Mouse (Mus musculus): ENCODE data around the gene Zfp617. TPM values are rescaled to one million over a fixed set of nuclear protein-coding genes. Genes with fewer than 3 reads are reported as not detected.
A peak's percentile ranks its signal among the peaks of the same experiment; 100 is the strongest.

The Zfp617 gene
- polyA plus RNA-seq, 1 experiment from 2014 or later = 25.9 TPM

DNA sequence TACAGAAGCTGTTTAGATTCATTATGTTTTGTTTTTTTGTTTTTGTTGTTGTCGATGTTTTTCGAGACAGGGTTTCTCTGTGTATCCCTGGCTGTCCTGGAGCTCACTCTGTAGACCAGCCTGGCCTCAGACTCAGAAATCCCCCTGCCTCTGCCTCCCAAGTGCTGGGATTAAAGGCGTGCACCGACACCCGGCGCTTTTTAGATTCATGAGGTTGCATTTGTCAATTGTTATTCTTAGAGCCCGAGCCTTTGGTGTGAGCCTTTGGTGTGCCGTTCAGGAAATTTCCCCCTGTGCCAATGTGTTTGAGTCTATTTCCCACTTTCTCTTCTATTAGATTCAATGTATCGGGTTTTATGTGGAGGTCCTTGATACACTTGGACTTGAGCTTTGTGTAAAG lies 46.2 kb downstream of the Zfp617 start:
- H3K4me3 ChIP-seq (ENCODE audit: low read depth, low read length) = no peak overlapping the region
- H3K27ac ChIP-seq (ENCODE audit: low read depth) = no peak overlapping the region
- WGBS = 97% methylated on average over 9 of the region's 9 CpGs
- no peaks in the 10 kb centered on the region for H3K27me3 ChIP-seq (ENCODE audit: insufficient read depth, low read length)
- no peak overlapping the region for H3K4me2 ChIP-seq
- ATAC-seq (ENCODE audit: insufficient read depth) (no peak), DNase-seq (no peak)
- H3K4me1 ChIP-seq (ENCODE audit: insufficient read depth) = peaks cover 4% of the 10 kb centered on the region; the same call in 1 of the 2 replicates
- no peaks in the 10 kb centered on the region for H3K36me3 ChIP-seq (ENCODE audit: insufficient read depth)
- H3K9ac ChIP-seq = no peak overlapping the region
- H3K9me3 ChIP-seq (ENCODE audit: low read depth, low read length) = peaks cover 8% of the 10 kb centered on the region
- TF ChIP-seq CTCF (IDR thresholded peaks at IDR 0.05; ENCODE audit: low read depth) = no peak

DNA sequence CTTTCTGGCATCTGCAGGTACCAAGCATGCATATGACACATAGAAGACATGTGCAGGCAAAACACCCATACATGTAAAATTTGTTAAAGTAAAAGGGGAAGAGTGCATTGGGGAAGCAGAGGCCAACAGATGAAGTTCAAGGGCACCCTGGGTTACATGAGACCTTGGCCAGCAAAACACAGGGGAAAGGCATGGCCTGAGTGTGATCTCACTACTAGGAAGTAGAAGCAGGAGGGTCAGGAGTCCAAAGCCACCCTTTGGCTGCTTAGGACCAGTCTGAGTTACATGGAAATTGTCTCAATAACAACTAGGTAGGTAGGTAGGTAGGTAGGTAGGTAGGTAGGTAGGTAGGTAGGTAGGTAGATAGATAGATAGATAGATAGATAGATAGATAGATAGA lies 52.0 kb downstream of the Zfp617 start:
- Histone ChIP-seq H3K9me3 (ENCODE audit: low read depth, low read length) (no peaks in the 10 kb centered on the region; the same call in 1 of the 2 replicates), H3K27me3 (ENCODE audit: insufficient read depth, low read length) (no peaks in the 10 kb centered on the region), H3K4me2 (no peak overlapping the region), H3K9ac (no peak overlapping the region), H3K27ac (ENCODE audit: low read depth) (no peak overlapping the region), H3K4me1 (ENCODE audit: insufficient read depth) (no peaks in the 10 kb centered on the region), H3K36me3 (ENCODE audit: insufficient read depth) (peaks cover 9% of the 10 kb centered on the region), H3K4me3 (ENCODE audit: low read depth, low read length) (no peak overlapping the region)
- TF ChIP-seq CTCF (IDR thresholded peaks at IDR 0.05; ENCODE audit: low read depth) = no peak
- DNase-seq (no peak), ATAC-seq (ENCODE audit: insufficient read depth) (no peak)

DNA sequence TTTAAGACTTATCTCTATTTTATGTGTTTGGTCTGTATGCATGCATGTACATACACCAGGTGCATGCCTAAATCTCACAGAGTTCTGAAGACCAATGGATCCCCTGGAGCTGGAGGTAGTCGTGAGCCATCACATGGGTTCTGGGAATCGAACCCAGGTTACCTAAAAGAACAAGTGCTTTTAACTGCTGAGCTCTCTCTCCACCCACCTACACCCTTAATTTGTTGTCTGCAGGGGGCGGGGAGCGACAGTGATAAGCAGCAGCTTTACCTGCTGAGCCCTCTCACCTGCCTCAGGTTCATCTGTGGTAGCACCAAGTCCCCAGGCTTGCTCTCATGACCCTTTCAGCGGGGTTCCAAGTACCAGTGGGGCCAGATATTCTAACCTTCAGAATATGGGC lies 53.4 kb downstream of the Zfp617 start:
- peaks cover 20% of the 10 kb centered on the region for H3K36me3 ChIP-seq (ENCODE audit: insufficient read depth)
- TF ChIP-seq CTCF (IDR thresholded peaks at IDR 0.05; ENCODE audit: low read depth) = no peak
- no peak overlapping the region for H3K4me3 ChIP-seq (ENCODE audit: low read depth, low read length)
- no peaks in the 10 kb centered on the region; the same call in 1 of the 2 replicates for H3K9me3 ChIP-seq (ENCODE audit: low read depth, low read length)
- H3K27ac ChIP-seq (ENCODE audit: low read depth) = no peak overlapping the region
- H3K27me3 ChIP-seq (ENCODE audit: insufficient read depth, low read length) = no peaks in the 10 kb centered on the region
- DNase-seq (no peak), ATAC-seq (ENCODE audit: insufficient read depth) (no peak)
- no peak overlapping the region for H3K4me2 ChIP-seq
- no peaks in the 10 kb centered on the region for H3K4me1 ChIP-seq (ENCODE audit: insufficient read depth)
- WGBS = 88% methylated on average over 5 of the region's 5 CpGs
- no peak overlapping the region for H3K9ac ChIP-seq

DNA sequence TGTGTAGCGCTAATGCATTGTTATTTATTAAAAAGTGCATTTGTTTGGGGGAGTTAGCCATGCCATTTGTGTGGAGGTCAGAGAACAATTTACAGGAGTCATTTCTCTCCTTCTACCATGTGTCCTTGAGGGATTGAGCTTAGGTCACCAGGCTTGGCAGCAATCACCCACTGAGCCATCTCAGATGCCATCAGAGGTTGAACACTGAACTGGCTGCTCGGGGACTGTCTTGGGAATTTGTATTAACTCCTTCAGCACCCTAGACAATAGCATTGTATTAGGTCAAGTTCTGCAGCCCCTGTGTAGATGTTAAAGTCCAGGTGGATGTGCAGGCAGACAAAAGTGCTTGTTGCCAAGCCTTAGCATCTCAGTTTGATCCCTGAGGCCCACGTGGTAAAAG lies 55.6 kb downstream of the Zfp617 start:
- Histone ChIP-seq H3K4me2 (no peak overlapping the region), H3K36me3 (ENCODE audit: insufficient read depth) (peaks cover 41% of the 10 kb centered on the region), H3K9ac (no peak overlapping the region), H3K9me3 (ENCODE audit: low read depth, low read length) (no peaks in the 10 kb centered on the region; the same call in 1 of the 2 replicates), H3K27ac (ENCODE audit: low read depth) (no peak overlapping the region), H3K27me3 (ENCODE audit: insufficient read depth, low read length) (no peaks in the 10 kb centered on the region), H3K4me1 (ENCODE audit: insufficient read depth) (no peaks in the 10 kb centered on the region), H3K4me3 (ENCODE audit: low read depth, low read length) (no peak overlapping the region)
- DNase-seq (no peak), ATAC-seq (ENCODE audit: insufficient read depth) (no peak)
- 84% methylated on average over 3 of the region's 3 CpGs for WGBS
- no peak for TF ChIP-seq CTCF (IDR thresholded peaks at IDR 0.05; ENCODE audit: low read depth)

DNA sequence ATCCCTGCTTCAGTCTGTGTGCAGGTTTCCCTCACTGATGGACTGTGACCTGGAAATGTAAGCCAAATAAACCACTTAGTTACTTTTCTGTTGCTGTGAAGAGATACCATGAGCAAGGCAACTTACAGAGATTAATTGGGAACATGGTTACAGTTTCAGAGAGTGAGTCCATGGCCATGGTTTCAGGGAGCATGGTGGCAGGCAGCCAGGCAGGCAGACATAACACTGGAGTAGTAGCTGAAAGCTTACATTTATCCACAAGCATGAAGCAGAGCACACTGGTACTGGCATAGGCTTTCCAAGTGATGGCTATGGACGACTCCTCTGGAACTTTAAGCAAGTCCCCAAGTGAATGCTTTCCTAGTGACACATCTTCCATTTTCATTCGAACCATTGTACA lies 56.7 kb downstream of the Zfp617 start:
- H3K4me2 ChIP-seq = no peak overlapping the region
- WGBS = 87% methylated on average over 2 of the region's 2 CpGs
- no peaks in the 10 kb centered on the region for H3K4me1 ChIP-seq (ENCODE audit: insufficient read depth)
- no peak overlapping the region for H3K9ac ChIP-seq
- H3K27me3 ChIP-seq (ENCODE audit: insufficient read depth, low read length) = no peaks in the 10 kb centered on the region
- peaks cover 51% of the 10 kb centered on the region for H3K36me3 ChIP-seq (ENCODE audit: insufficient read depth)
- DNase-seq = no peak
- no peak overlapping the region for H3K4me3 ChIP-seq (ENCODE audit: low read depth, low read length)
- ATAC-seq (ENCODE audit: insufficient read depth) = no peak
- no peaks in the 10 kb centered on the region; the same call in 1 of the 2 replicates for H3K9me3 ChIP-seq (ENCODE audit: low read depth, low read length)
- H3K27ac ChIP-seq (ENCODE audit: low read depth) = no peak overlapping the region
- no peak for TF ChIP-seq CTCF (IDR thresholded peaks at IDR 0.05; ENCODE audit: low read depth)

DNA sequence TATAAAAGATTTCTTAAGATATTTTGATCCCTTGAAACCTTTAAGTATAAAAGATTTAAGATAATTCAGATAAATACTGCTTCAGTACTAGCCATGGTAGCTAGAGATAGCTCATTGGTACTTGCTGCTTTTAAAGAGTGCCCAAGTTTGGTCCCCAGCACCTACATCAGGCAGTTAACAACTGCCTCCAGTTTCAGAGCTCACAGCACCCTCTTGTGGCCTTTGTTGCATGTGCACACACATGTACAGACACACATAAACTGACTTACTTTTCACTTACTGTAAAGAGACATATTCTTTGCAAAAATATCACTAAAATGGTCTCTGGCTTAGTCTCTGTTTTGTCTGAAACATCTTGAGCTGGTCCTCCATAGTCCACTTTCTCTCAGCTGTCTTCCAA lies 58.0 kb downstream of the Zfp617 start:
- no peaks in the 10 kb centered on the region; the same call in 1 of the 2 replicates for H3K9me3 ChIP-seq (ENCODE audit: low read depth, low read length)
- H3K9ac ChIP-seq = no peak overlapping the region
- H3K4me1 ChIP-seq (ENCODE audit: insufficient read depth) = no peaks in the 10 kb centered on the region
- no peak overlapping the region for H3K4me2 ChIP-seq
- no peak overlapping the region for H3K27ac ChIP-seq (ENCODE audit: low read depth)
- H3K27me3 ChIP-seq (ENCODE audit: insufficient read depth, low read length) = no peaks in the 10 kb centered on the region
- peak; percentile 22; the same call in 1 of the 2 replicates for TF ChIP-seq CTCF (IDR thresholded peaks at IDR 0.05; ENCODE audit: low read depth)
- no peak for DNase-seq
- no peak overlapping the region for H3K4me3 ChIP-seq (ENCODE audit: low read depth, low read length)
- no peak for ATAC-seq (ENCODE audit: insufficient read depth)
- peaks cover 51% of the 10 kb centered on the region for H3K36me3 ChIP-seq (ENCODE audit: insufficient read depth)

DNA sequence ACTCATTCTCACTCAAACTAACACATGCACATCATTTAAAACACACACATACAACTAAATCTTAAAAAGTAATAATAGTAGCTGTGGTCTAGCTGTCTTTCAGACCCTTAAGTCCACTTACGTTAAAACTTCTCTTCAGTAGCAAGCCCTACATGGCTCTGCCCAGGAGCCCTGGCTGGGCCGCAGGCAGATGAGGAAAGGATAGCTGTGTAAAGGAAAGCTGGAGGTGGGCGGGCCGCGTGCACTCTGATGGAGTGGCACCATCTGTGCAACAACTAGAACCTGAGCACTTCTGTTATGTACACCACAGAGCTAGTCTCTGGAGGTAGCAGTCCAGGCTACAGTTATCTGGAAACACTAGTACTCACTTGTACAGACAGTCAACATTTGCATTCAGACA lies 58.8 kb downstream of the Zfp617 start:
- Histone ChIP-seq H3K27me3 (ENCODE audit: insufficient read depth, low read length) (no peaks in the 10 kb centered on the region), H3K27ac (ENCODE audit: low read depth) (no peak overlapping the region), H3K4me1 (ENCODE audit: insufficient read depth) (no peaks in the 10 kb centered on the region), H3K36me3 (ENCODE audit: insufficient read depth) (peaks cover 46% of the 10 kb centered on the region), H3K9ac (no peak overlapping the region), H3K4me3 (ENCODE audit: low read depth, low read length) (no peak overlapping the region), H3K4me2 (no peak overlapping the region), H3K9me3 (ENCODE audit: low read depth, low read length) (no peaks in the 10 kb centered on the region; the same call in 1 of the 2 replicates)
- no peak for TF ChIP-seq CTCF (IDR thresholded peaks at IDR 0.05; ENCODE audit: low read depth)
- ATAC-seq (ENCODE audit: insufficient read depth) = no peak
- 94% methylated on average over 5 of the region's 5 CpGs for WGBS
- DNase-seq = no peak

DNA sequence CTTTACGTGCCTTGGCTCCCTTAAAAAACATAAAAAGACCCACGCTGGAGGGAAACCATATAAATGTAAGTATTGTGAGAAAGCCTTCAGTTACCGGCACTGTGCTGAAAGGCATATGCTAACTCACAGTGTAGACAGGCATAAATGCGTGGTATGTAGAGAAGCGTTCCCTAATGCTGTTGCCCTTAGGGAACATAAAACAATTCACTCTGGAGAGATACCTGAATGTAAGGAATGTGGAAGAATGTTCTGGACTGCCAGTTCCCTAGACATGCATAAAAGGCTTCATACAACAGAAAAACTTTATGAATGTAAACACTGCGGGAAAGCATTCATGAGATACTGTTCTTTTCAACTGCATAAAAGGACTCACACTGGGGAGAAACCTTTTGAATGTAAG lies 59.7 kb downstream of the Zfp617 start:
- DNase-seq = no peak
- no peak for TF ChIP-seq CTCF (IDR thresholded peaks at IDR 0.05; ENCODE audit: low read depth)
- no peaks in the 10 kb centered on the region for H3K27me3 ChIP-seq (ENCODE audit: insufficient read depth, low read length)
- no peaks in the 10 kb centered on the region for H3K4me1 ChIP-seq (ENCODE audit: insufficient read depth)
- no peak overlapping the region for H3K27ac ChIP-seq (ENCODE audit: low read depth)
- H3K4me2 ChIP-seq = no peak overlapping the region
- H3K9me3 ChIP-seq (ENCODE audit: low read depth, low read length) = no peaks in the 10 kb centered on the region; the same call in 1 of the 2 replicates
- H3K9ac ChIP-seq = no peak overlapping the region
- ATAC-seq (ENCODE audit: insufficient read depth) = no peak
- H3K36me3 ChIP-seq (ENCODE audit: insufficient read depth) = peaks cover 46% of the 10 kb centered on the region
- 91% methylated on average over 6 of the region's 6 CpGs for WGBS
- no peak overlapping the region for H3K4me3 ChIP-seq (ENCODE audit: low read depth, low read length)

Measured in lung, embryonic 14.5 days (tissue).